8 mouse cellular contexts compared by ENCODE assay signal in the genomic region with DNA sequence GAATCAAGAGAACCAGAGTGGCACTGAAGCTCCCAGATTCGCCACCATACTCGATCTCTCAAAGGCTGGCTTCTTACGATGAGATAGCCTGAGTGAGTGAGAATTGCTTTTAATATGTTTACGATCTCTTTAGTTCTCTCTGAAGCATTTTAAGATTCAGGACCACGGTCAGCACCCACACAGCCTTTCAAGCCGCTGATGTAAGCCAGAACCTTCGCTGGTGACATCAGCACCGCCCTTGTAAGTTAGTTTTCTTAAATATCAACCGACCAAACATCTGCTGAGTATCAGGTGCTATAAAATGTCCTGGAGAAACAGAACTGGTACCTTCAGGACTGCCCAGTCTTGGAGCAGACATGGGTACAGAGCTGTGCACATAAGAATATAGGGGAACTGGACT.
DNase-seq lines count a peak whose midpoint lies in the region; ATAC-seq lines count a peak whose summit lies in the region.

No protein-coding gene starts in this region.

- no peak overlapping the region for H3K9ac ChIP-seq in hindbrain, embryonic 11.5 days (ENCODE audit: low read depth, low read length)
- no peak overlapping the region for H3K9ac ChIP-seq in neural tube, embryonic 11.5 days (ENCODE audit: low read length)

- H3K4me3 ChIP-seq in hindbrain, embryonic 11.5 days (ENCODE audit: low read depth, low read length): no peak overlapping the region
- no peak overlapping the region for H3K4me3 ChIP-seq in neural tube, embryonic 11.5 days (ENCODE audit: low read depth, low read length)

- no peaks in the 10 kb centered on the region for H3K4me1 ChIP-seq in hindbrain, embryonic 11.5 days (replicated peaks; ENCODE audit: control insufficient read depth, insufficient read depth, low read length)
- H3K4me1 ChIP-seq in neural tube, embryonic 11.5 days (ENCODE audit: control insufficient read depth, insufficient read depth, low read length): peaks cover 4% of the 10 kb centered on the region

- no peaks in the 10 kb centered on the region for H3K9me3 ChIP-seq in hindbrain, embryonic 11.5 days (ENCODE audit: control insufficient read depth, low read length)
- no peaks in the 10 kb centered on the region for H3K9me3 ChIP-seq in neural tube, embryonic 11.5 days (ENCODE audit: control insufficient read depth, low read length)

- H3K4me2 ChIP-seq in hindbrain, embryonic 11.5 days (replicated peaks; ENCODE audit: low read depth, low read length): no peak overlapping the region
- no peak overlapping the region for H3K4me2 ChIP-seq in neural tube, embryonic 11.5 days (ENCODE audit: low read depth)

- intact Hi-C loops in heart, postnatal 25 days (cut with DNase I): no loop called here

- peak; percentile 19 for DNase-seq in lung, postnatal 10 days
- no peak for DNase-seq in lung, postnatal 25 days (ENCODE audit: low spot score)
- peak; percentile 26 for DNase-seq in adipocyte (ENCODE audit: low spot score)
- peak; percentile 68 for DNase-seq in hindbrain, embryonic 11.5 days (ENCODE audit: low spot score)
- DNase-seq in neural tube, embryonic 11.5 days (ENCODE audit: low spot score): peak; percentile 44
- DNase-seq in cerebellum, adult 9-11 months: no peak
- no peak for DNase-seq in heart, postnatal 25 days (ENCODE audit: low spot score)
- DNase-seq in right cerebral cortex, adult 2 months (ENCODE audit: low spot score in 2 of 2): no peak

- H3K27me3 ChIP-seq in hindbrain, embryonic 11.5 days (ENCODE audit: control insufficient read depth, insufficient read depth, low read length): no peaks in the 10 kb centered on the region
- H3K27me3 ChIP-seq in neural tube, embryonic 11.5 days (ENCODE audit: control insufficient read depth, insufficient read depth, low read length): no peaks in the 10 kb centered on the region

- no peaks in the 10 kb centered on the region for H3K36me3 ChIP-seq in hindbrain, embryonic 11.5 days (ENCODE audit: control insufficient read depth, insufficient read depth, low read length)
- no peaks in the 10 kb centered on the region for H3K36me3 ChIP-seq in neural tube, embryonic 11.5 days (ENCODE audit: control insufficient read depth, insufficient read depth, low read length)

- 40% methylated on average over 9 of the region's 9 CpGs for WGBS in hindbrain, embryonic 11.5 days
- WGBS in neural tube, embryonic 11.5 days: 35% methylated on average over 9 of the region's 9 CpGs

- no peak overlapping the region for H3K27ac ChIP-seq in hindbrain, embryonic 11.5 days (ENCODE audit: low read depth, low read length)
- no peak overlapping the region for H3K27ac ChIP-seq in neural tube, embryonic 11.5 days (ENCODE audit: low read depth, low read length)

- ATAC-seq in hindbrain, embryonic 11.5 days (ENCODE audit: low FRiP score): no peak
- ATAC-seq in neural tube, embryonic 11.5 days (ENCODE audit: insufficient read depth, low FRiP score, low TSS enrichment): no peak

Comparison
In these comparisons a context has a peak if more than half of its experiments do, and no peak if none do; other contexts are left out.
1. DNase-seq: peak in lung, postnatal 10 days (single experiment), adipocyte (single experiment), hindbrain, embryonic 11.5 days (single experiment) and neural tube, embryonic 11.5 days (single experiment); none in lung, postnatal 25 days (single experiment), cerebellum, adult 9-11 months (single experiment), heart, postnatal 25 days (single experiment) and right cerebral cortex, adult 2 months (0 of 2).